Mouse (Mus musculus) spleen, postnatal 36 days (tissue): ENCODE measurements around the gene Filip1.

Experiments used
- DNase-seq, 2 experiments: peaks; one replicate each; pipeline ENCODE4 v3.0.0; 2022; ENCODE audit warnings: low spot score in 2 of 2, mixed read lengths in 1 of 2

Filip1 gene

GRCm38 (mm10) chr9:79825526-79825925 lies 187.1 kb downstream of the Filip1 start:
- DNase-seq = no peak

GRCm38 (mm10) chr9:79823856-79824255 lies 188.8 kb downstream of the Filip1 start:
- no peak for DNase-seq

- no peak for DNase-seq
Measured at GRCm38 (mm10) chr9:79823438-79823837, 189.2 kb downstream of the Filip1 start.

GRCm38 (mm10) chr9:79816464-79816863 lies 196.2 kb downstream of the Filip1 start:
- DNase-seq = peak in 1 of 2 experiments; percentile 11

- peak; percentile 18 to 30 for DNase-seq
Measured at GRCm38 (mm10) chr9:79816013-79816412, 196.6 kb downstream of the Filip1 start.

GRCm38 (mm10) chr9:79814592-79814991 lies 198.1 kb downstream of the Filip1 start:
- no peak for DNase-seq

- no peak for DNase-seq
Measured at GRCm38 (mm10) chr9:79810969-79811902, 201.4 kb downstream of the Filip1 start.

- DNase-seq = no peak
Measured at GRCm38 (mm10) chr9:79810534-79810933, 202.1 kb downstream of the Filip1 start.

GRCm38 (mm10) chr9:79809411-79809810 lies 203.2 kb downstream of the Filip1 start:
- DNase-seq = no peak

GRCm38 (mm10) chr9:79807178-79807577 lies 205.5 kb downstream of the Filip1 start:
- DNase-seq = no peak

- no peak for DNase-seq
Measured at GRCm38 (mm10) chr9:79806317-79807075, 206.2 kb downstream of the Filip1 start.

- no peak for DNase-seq
Measured at GRCm38 (mm10) chr9:79805426-79805825, 207.2 kb downstream of the Filip1 start.

- DNase-seq = no peak
Measured at GRCm38 (mm10) chr9:79796461-79797135, 216.1 kb downstream of the Filip1 start.

GRCm38 (mm10) chr9:79795076-79795475 lies 217.6 kb downstream of the Filip1 start:
- no peak for DNase-seq

GRCm38 (mm10) chr9:79792841-79793835 lies 219.5 kb downstream of the Filip1 start, which contains the start of gene Tmem30a:
Gene Tmem30a, minus strand, starts transcription at chr9:79793507.
- DNase-seq = peak; percentile 88 to 90

- no peak for DNase-seq
Measured at GRCm38 (mm10) chr9:79785794-79786085, 226.9 kb downstream of the Filip1 start.

- DNase-seq = no peak
Measured at GRCm38 (mm10) chr9:79784934-79785793, 227.5 kb downstream of the Filip1 start.

- DNase-seq = no peak
Measured at GRCm38 (mm10) chr9:79784439-79784838, 228.2 kb downstream of the Filip1 start.

- DNase-seq = no peak
Measured at GRCm38 (mm10) chr9:79779354-79779753, 233.3 kb downstream of the Filip1 start.

GRCm38 (mm10) chr9:79766991-79767545 lies 245.6 kb downstream of the Filip1 start:
- DNase-seq = no peak
